Mouse (Mus musculus): Measurements from ENCODE around the gene Bhmt2. TPM values are rescaled to one million over a fixed set of nuclear protein-coding genes. Genes with fewer than 3 reads are reported as not detected.

The Bhmt2 gene
- total RNA-seq (2021) = under 1 TPM; 0.25 to 0.38 TPM
- long read RNA-seq = 0 reads

GRCm38 (mm10) chr13:93674131-93674561 is at the start of gene Bhmt2, which contains the start of gene Dmgdh:
Bhmt2 (minus strand) TSS chr13:93674302.
Dmgdh (plus strand) TSS chr13:93674433.
- DNase-seq (ENCODE audit: low spot score in 2 of 2) = no peak

GRCm38 (mm10) chr13:93723455-93723854 is 49.4 kb upstream of the Bhmt2 start:
- no peak for DNase-seq (ENCODE audit: low spot score in 2 of 2)

- peak; percentile 13 to 64 for DNase-seq (ENCODE audit: low spot score in 2 of 2)
Observed at GRCm38 (mm10) chr13:93721916-93722315, 47.8 kb upstream of the Bhmt2 start.

GRCm38 (mm10) chr13:93718948-93719347 is 44.8 kb upstream of the Bhmt2 start:
- DNase-seq (ENCODE audit: low spot score in 2 of 2) = peak; percentile 57 to 78

GRCm38 (mm10) chr13:93717113-93717512 is 43.0 kb upstream of the Bhmt2 start:
- no peak for DNase-seq (ENCODE audit: low spot score in 2 of 2)

GRCm38 (mm10) chr13:93713826-93714225 is 39.7 kb upstream of the Bhmt2 start:
- DNase-seq (ENCODE audit: low spot score in 2 of 2) = no peak

GRCm38 (mm10) chr13:93712362-93712761 is 38.3 kb upstream of the Bhmt2 start:
- no peak for DNase-seq (ENCODE audit: low spot score in 2 of 2)

- DNase-seq (ENCODE audit: low spot score in 2 of 2) = no peak
Observed at GRCm38 (mm10) chr13:93711226-93711625, 37.1 kb upstream of the Bhmt2 start.

GRCm38 (mm10) chr13:93710325-93710724 is 36.2 kb upstream of the Bhmt2 start:
- no peak for DNase-seq (ENCODE audit: low spot score in 2 of 2)

GRCm38 (mm10) chr13:93707271-93707670 is 33.2 kb upstream of the Bhmt2 start:
- no peak for DNase-seq (ENCODE audit: low spot score in 2 of 2)

- DNase-seq (ENCODE audit: low spot score in 2 of 2) = no peak
Observed at GRCm38 (mm10) chr13:93705697-93706096, 31.6 kb upstream of the Bhmt2 start.

GRCm38 (mm10) chr13:93698866-93699265 is 24.8 kb upstream of the Bhmt2 start:
- DNase-seq (ENCODE audit: low spot score in 2 of 2) = no peak

- no peak for DNase-seq (ENCODE audit: low spot score in 2 of 2)
Observed at GRCm38 (mm10) chr13:93690821-93691220, 16.7 kb upstream of the Bhmt2 start.

GRCm38 (mm10) chr13:93689566-93689965 is 15.5 kb upstream of the Bhmt2 start:
- DNase-seq (ENCODE audit: low spot score in 2 of 2) = no peak

GRCm38 (mm10) chr13:93687321-93687720 is 13.2 kb upstream of the Bhmt2 start:
- DNase-seq (ENCODE audit: low spot score in 2 of 2) = no peak

GRCm38 (mm10) chr13:93685226-93685625 is 11.1 kb upstream of the Bhmt2 start:
- DNase-seq (ENCODE audit: low spot score in 2 of 2) = no peak

- DNase-seq (ENCODE audit: low spot score in 2 of 2) = no peak
Observed at GRCm38 (mm10) chr13:93683336-93683735, 9.2 kb upstream of the Bhmt2 start.

- DNase-seq (ENCODE audit: low spot score in 2 of 2) = no peak
Observed at GRCm38 (mm10) chr13:93676864-93677263, 2.8 kb upstream of the Bhmt2 start.

GRCm38 (mm10) chr13:93673296-93673695 is 806 bp downstream of the Bhmt2 start:
- DNase-seq (ENCODE audit: low spot score in 2 of 2) = no peak

GRCm38 (mm10) chr13:93672371-93672770 is 1.7 kb downstream of the Bhmt2 start:
- DNase-seq (ENCODE audit: low spot score in 2 of 2) = no peak

GRCm38 (mm10) chr13:93667586-93667985 is 6.5 kb downstream of the Bhmt2 start:
- peak in 1 of 2 experiments; percentile 63 for DNase-seq (ENCODE audit: low spot score in 2 of 2)

- DNase-seq (ENCODE audit: low spot score in 2 of 2) = no peak
Observed at GRCm38 (mm10) chr13:93657941-93658340, 16.2 kb downstream of the Bhmt2 start.

GRCm38 (mm10) chr13:93653382-93653781 is 20.7 kb downstream of the Bhmt2 start:
- DNase-seq (ENCODE audit: low spot score in 2 of 2) = no peak

All from layer of hippocampus, adult 18-20 months (tissue).